Mouse (Mus musculus) liver, adult 2 months (tissue): Measurements from ENCODE around the gene Parpbp.

Experiments used
- CTCF ChIP-seq: fragments of 200-500 bp; IDR thresholded peaks from 2 replicates; pipeline ENCODE4 v1.5.1; 2011; ENCODE audit warnings: low read depth, low read length, control low read depth
- POLR2A ChIP-seq: fragments of 200-500 bp; IDR thresholded peaks from 2 replicates; pipeline ENCODE4 v1.6.1; 2011; ENCODE audit warnings: low read length, control low read depth; ENCODE audit not compliant: insufficient read depth; ENCODE audit errors: extremely low read depth

DNA sequence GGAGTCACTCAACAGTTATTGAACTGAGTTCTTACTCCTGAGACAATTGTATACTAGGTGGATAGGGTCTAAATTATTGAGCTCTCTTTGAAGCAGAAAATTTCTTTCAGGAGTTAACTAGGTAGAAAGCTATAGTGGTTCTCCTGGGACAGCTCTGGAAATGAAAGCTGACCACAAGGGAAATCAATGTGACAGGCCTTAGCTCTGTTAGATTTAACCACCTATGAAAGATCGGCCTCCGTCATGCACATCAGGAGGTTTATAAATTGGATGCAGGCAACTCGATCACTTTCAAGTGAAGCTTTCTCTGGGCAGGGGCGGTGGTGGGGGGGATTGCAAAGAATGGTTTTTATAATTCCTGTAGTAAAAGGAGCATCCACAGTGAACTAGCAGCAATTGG, 83.3 kb downstream of the Parpbp start:
- TF ChIP-seq CTCF, result no peak
- TF ChIP-seq POLR2A, result no peak
